Mouse (Mus musculus) skeletal muscle tissue, postnatal 0 days (tissue): ENCODE results near the gene Pabpc4l. TPM values are rescaled to one million over a fixed set of nuclear protein-coding genes. Genes with fewer than 3 reads are reported as not detected.

Source experiments
- polyA plus RNA-seq: library from polyadenylated mRNA; unstranded; fragments of >200 nt; fragmentation: Nextera tagmentation; extraction: Ambion mirVana; gene quantifications from 2 replicates; pipeline ENCODE4 v1.2.1, GENCODE M21; 2015

The Pabpc4l gene
- 4.8 and 5.4 TPM in 2 replicates for polyA plus RNA-seq

GRCm38 (mm10) chr3:46447481-46448265 lies at the start of gene Pabpc4l:
Pabpc4l (minus strand) TSS chr3:46448219.

